Mouse (Mus musculus) hindbrain, embryonic 12.5 days (tissue): ENCODE data around the gene Serpinf2. TPM values are rescaled to one million over a fixed set of nuclear protein-coding genes. Genes with fewer than 3 reads are reported as not detected.

Experiments
- ATAC-seq: fragments of 200-750 bp; cut with Nextera tagmentation; 2 replicates; pipeline ENCODE4 v1.8.0; 2017; ENCODE audit warnings: moderate TSS enrichment; ENCODE audit not compliant: low FRiP score
- H3K27ac ChIP-seq: fragments of 300-500 bp; sonication (generic); 2 replicates; pipeline ENCODE4 v1.5.1; 2016; ENCODE audit warnings: mild to moderate bottlenecking
- H3K27me3 ChIP-seq: fragments of 300-500 bp; sonication (generic); 2 replicates; pipeline ENCODE4 v1.6.1; 2016; ENCODE audit warnings: mild to moderate bottlenecking
- H3K36me3 ChIP-seq: fragments of 300-500 bp; sonication (generic); 2 replicates; pipeline ENCODE4 v1.6.1; 2016; ENCODE audit warnings: mild to moderate bottlenecking
- H3K4me1 ChIP-seq: fragments of 300-500 bp; sonication (generic); 2 replicates; pipeline ENCODE4 v1.6.1; 2016
- H3K4me2 ChIP-seq: fragments of 300-500 bp; sonication (generic); replicated peaks from 2 replicates; pipeline ENCODE4 v1.6.1; 2016; ENCODE audit warnings: mild to moderate bottlenecking
- H3K4me3 ChIP-seq: fragments of 300-500 bp; sonication (generic); 2 replicates; pipeline ENCODE4 v1.5.1; 2016; ENCODE audit warnings: mild to moderate bottlenecking
- H3K9ac ChIP-seq: fragments of 300-500 bp; sonication (generic); 2 replicates; pipeline ENCODE4 v1.6.1; 2016; ENCODE audit warnings: mild to moderate bottlenecking, moderate library complexity
- H3K9me3 ChIP-seq: fragments of 300-500 bp; sonication (generic); replicated peaks from 2 replicates; pipeline ENCODE4 v1.6.1; 2016; ENCODE audit warnings: mild to moderate bottlenecking
- WGBS: fragments of 180-500 bp; shearing (Covaris S2); methylation state at CpG from one replicate; pipeline ENCODE4 v1.1.7; 2016; 5-methylcytosine and 5-hydroxymethylcytosine counted together
- polyA plus RNA-seq: library from polyadenylated mRNA; unstranded; fragments of >200 nt; fragmentation: Nextera tagmentation; extraction: Ambion mirVana; gene quantifications from 2 replicates; pipeline ENCODE4 v1.2.1, GENCODE M21; 2016

Serpinf2 gene
- polyA plus RNA-seq: not detected in 2 replicates

GRCm38 (mm10) chr11:75439363-75439762 lies at the start of gene Serpinf2:
Gene Serpinf2, minus strand, starts transcription at chr11:75439591.
- H3K27me3 ChIP-seq: no peaks in the 10 kb centered on the region
- 86% methylated on average over 6 of the region's 6 CpGs for WGBS
- ATAC-seq: no peak
- no peak within 1 kb of the TSS for H3K4me3 ChIP-seq
- H3K36me3 ChIP-seq: peaks cover 6% of the 10 kb centered on the region; the same call in 1 of the 2 replicates
- H3K9ac ChIP-seq: no peak within 1 kb of the TSS
- H3K9me3 ChIP-seq: peaks cover 2% of the 10 kb centered on the region
- peaks cover 5% of the 10 kb centered on the region for H3K4me1 ChIP-seq
- no peak within 1 kb of the TSS for H3K27ac ChIP-seq
- no peak within 1 kb of the TSS for H3K4me2 ChIP-seq

- H3K4me2 ChIP-seq: peak overlapping the region; percentile 94
- peak overlapping the region; percentile 96 for H3K9ac ChIP-seq
- H3K36me3 ChIP-seq: peaks cover 39% of the 10 kb centered on the region
- H3K4me1 ChIP-seq: peaks cover 13% of the 10 kb centered on the region
- H3K4me3 ChIP-seq: peak overlapping the region; percentile 97
- 45% methylated on average over 6 of the region's 6 CpGs for WGBS
- H3K9me3 ChIP-seq: no peaks in the 10 kb centered on the region
- no peak overlapping the region for H3K27ac ChIP-seq
- no peaks in the 10 kb centered on the region for H3K27me3 ChIP-seq
- no peak for ATAC-seq
Measured at GRCm38 (mm10) chr11:75487496-75487895, 48.1 kb upstream of the Serpinf2 start.

GRCm38 (mm10) chr11:75486601-75487285 lies 47.4 kb upstream of the Serpinf2 start, which contains the start of gene Prpf8:
Gene Prpf8, plus strand, starts transcription at chr11:75486816.
- no peaks in the 10 kb centered on the region for H3K9me3 ChIP-seq
- H3K9ac ChIP-seq: peak within 1 kb of the TSS; percentile 96
- H3K4me1 ChIP-seq: peaks cover 13% of the 10 kb centered on the region
- H3K4me3 ChIP-seq: peak within 1 kb of the TSS; percentile 97
- no peaks in the 10 kb centered on the region for H3K27me3 ChIP-seq
- under 1% methylated on average over 52 of the region's 52 CpGs for WGBS
- H3K27ac ChIP-seq: peak within 1 kb of the TSS; percentile 82
- peak; percentile 99 for ATAC-seq
- peak within 1 kb of the TSS; percentile 94 for H3K4me2 ChIP-seq
- peaks cover 32% of the 10 kb centered on the region for H3K36me3 ChIP-seq

GRCm38 (mm10) chr11:75486192-75486591 lies 46.8 kb upstream of the Serpinf2 start:
- H3K36me3 ChIP-seq: peaks cover 26% of the 10 kb centered on the region
- peak; percentile 62 for ATAC-seq
- H3K4me1 ChIP-seq: peaks cover 13% of the 10 kb centered on the region
- no peaks in the 10 kb centered on the region for H3K9me3 ChIP-seq
- H3K4me3 ChIP-seq: 0 out of 2 replicates have a peak overlapping the region, but pooled peaks have one; percentile 97
- WGBS: 23% methylated on average over 3 of the region's 3 CpGs
- peak overlapping the region; percentile 44 for H3K4me2 ChIP-seq
- peak overlapping the region; percentile 44 for H3K27ac ChIP-seq
- no peaks in the 10 kb centered on the region for H3K27me3 ChIP-seq
- no peak overlapping the region for H3K9ac ChIP-seq

GRCm38 (mm10) chr11:75473376-75473775 lies 34.0 kb upstream of the Serpinf2 start:
- Histone ChIP-seq H3K36me3 (no peaks in the 10 kb centered on the region), H3K27me3 (0 out of 2 replicates have a peak, but pooled peaks cover 2% of the 10 kb centered on the region), H3K4me3 (no peak overlapping the region), H3K9me3 (no peaks in the 10 kb centered on the region), H3K4me1 (no peaks in the 10 kb centered on the region), H3K4me2 (no peak overlapping the region), H3K9ac (no peak overlapping the region), H3K27ac (no peak overlapping the region)
- 66% methylated on average over 7 of the region's 7 CpGs for WGBS
- no peak for ATAC-seq

- Histone ChIP-seq H3K9me3 (no peaks in the 10 kb centered on the region), H3K4me3 (no peak overlapping the region), H3K4me2 (no peak overlapping the region), H3K4me1 (peaks cover 5% of the 10 kb centered on the region; the same call in 1 of the 2 replicates), H3K36me3 (no peaks in the 10 kb centered on the region), H3K9ac (no peak overlapping the region), H3K27ac (no peak overlapping the region), H3K27me3 (0 out of 2 replicates have a peak, but pooled peaks cover 5% of the 10 kb centered on the region)
- no peak for ATAC-seq
- WGBS: 92% methylated on average over 11 of the region's 11 CpGs
Measured at GRCm38 (mm10) chr11:75472469-75473081, 33.2 kb upstream of the Serpinf2 start.

- WGBS: 78% methylated on average over 3 of the region's 3 CpGs
- 0 out of 2 replicates have a peak, but pooled peaks cover 5% of the 10 kb centered on the region for H3K27me3 ChIP-seq
Measured at GRCm38 (mm10) chr11:75470675-75471074, 31.3 kb upstream of the Serpinf2 start.

GRCm38 (mm10) chr11:75469261-75469660 lies 29.9 kb upstream of the Serpinf2 start:
- no peak overlapping the region for H3K4me2 ChIP-seq
- WGBS: 88% methylated on average over 4 of the region's 4 CpGs
- H3K4me3 ChIP-seq: no peak overlapping the region
- no peak for ATAC-seq
- H3K27ac ChIP-seq: no peak overlapping the region
- H3K27me3 ChIP-seq: 0 out of 2 replicates have a peak, but pooled peaks cover 5% of the 10 kb centered on the region
- H3K9ac ChIP-seq: no peak overlapping the region
- no peaks in the 10 kb centered on the region for H3K9me3 ChIP-seq
- peaks cover 8% of the 10 kb centered on the region; the same call in 1 of the 2 replicates for H3K4me1 ChIP-seq
- peaks cover 17% of the 10 kb centered on the region for H3K36me3 ChIP-seq

More at GRCm38 (mm10) chr11:75470675-75471074, 31.3 kb upstream of the Serpinf2 start:
- Histone ChIP-seq H3K9me3 (no peaks in the 10 kb centered on the region), H3K27ac (no peak overlapping the region), H3K4me2 (no peak overlapping the region), H3K4me1 (peaks cover 8% of the 10 kb centered on the region; the same call in 1 of the 2 replicates), H3K4me3 (no peak overlapping the region), H3K36me3 (peaks cover 6% of the 10 kb centered on the region; the same call in 1 of the 2 replicates), H3K9ac (no peak overlapping the region)
- ATAC-seq: no peak

- peaks cover 12% of the 10 kb centered on the region; the same call in 1 of the 2 replicates for H3K4me1 ChIP-seq
- H3K36me3 ChIP-seq: peaks cover 17% of the 10 kb centered on the region
- H3K4me3 ChIP-seq: peak overlapping the region; percentile 31
- H3K4me2 ChIP-seq: peak overlapping the region; percentile 60
- no peak overlapping the region for H3K27ac ChIP-seq
- H3K9me3 ChIP-seq: no peaks in the 10 kb centered on the region
- ATAC-seq: no peak
- 62% methylated on average over 7 of the region's 7 CpGs for WGBS
- H3K9ac ChIP-seq: peak overlapping the region; percentile 53; the same call in 1 of the 2 replicates
- H3K27me3 ChIP-seq: 0 out of 2 replicates have a peak, but pooled peaks cover 5% of the 10 kb centered on the region
Measured at GRCm38 (mm10) chr11:75468410-75468809, 29.0 kb upstream of the Serpinf2 start.

- Histone ChIP-seq H3K4me1 (peaks cover 19% of the 10 kb centered on the region), H3K9me3 (no peaks in the 10 kb centered on the region), H3K4me2 (peak overlapping the region; percentile 60), H3K27ac (no peak overlapping the region), H3K9ac (peak overlapping the region; percentile 53), H3K27me3 (0 out of 2 replicates have a peak, but pooled peaks cover 5% of the 10 kb centered on the region), H3K36me3 (peaks cover 17% of the 10 kb centered on the region), H3K4me3 (peak overlapping the region; percentile 31)
- no peak for ATAC-seq
- WGBS: 20% methylated on average over 19 of the region's 19 CpGs
Measured at GRCm38 (mm10) chr11:75467512-75468215, 28.3 kb upstream of the Serpinf2 start.

- no peak overlapping the region for H3K27ac ChIP-seq
Measured at GRCm38 (mm10) chr11:75466731-75467505, 27.5 kb upstream of the Serpinf2 start.

More at GRCm38 (mm10) chr11:75466731-75467505, 27.5 kb upstream of the Serpinf2 start:
- Histone ChIP-seq H3K4me1 (peaks cover 27% of the 10 kb centered on the region), H3K4me2 (0 out of 2 replicates have a peak overlapping the region, but pooled peaks have one; percentile 60), H3K9ac (no peak overlapping the region), H3K9me3 (no peaks in the 10 kb centered on the region), H3K36me3 (peaks cover 17% of the 10 kb centered on the region), H3K27me3 (0 out of 2 replicates have a peak, but pooled peaks cover 5% of the 10 kb centered on the region), H3K4me3 (no peak overlapping the region)
- no peak for ATAC-seq
- 97% methylated on average over 4 of the region's 4 CpGs for WGBS
